Mouse (Mus musculus) gastrocnemius, adult 18-20 months (tissue): Measurements from ENCODE around the gene Ssxa1. TPM values are rescaled to one million over a fixed set of nuclear protein-coding genes. Genes with fewer than 3 reads are reported as not detected.
A peak's percentile ranks its signal among the peaks of the same experiment; 100 is the strongest.
"Not testable (repeated sequence)": the region's sequence is repeated elsewhere in the genome, so short reads cannot be mapped to it uniquely, and the experiment has no call there.

ENCODE experiments used
- DNase-seq: peaks from one replicate; pipeline ENCODE4 v3.0.0; 2021; ENCODE audit warnings: low spot score
- long read RNA-seq, 2 experiments: library from polyadenylated mRNA; stranded (forward); transcript quantifications; one replicate each; pipeline ENCODE4 v2.0.0; 2021
- total RNA-seq, 2 experiments: library from RNA; stranded (reverse); gene quantifications; 2 replicates each; pipeline ENCODE4 v1.2.3; 2021

The Ssxa1 gene
- total RNA-seq, result not detected
- long read RNA-seq, experiment 1, result 0 reads
- long read RNA-seq, experiment 2, result 0 reads

GRCm38 (mm10) chrX:21115520-21115919 is at the start of gene Ssxa1:
Gene Ssxa1 (plus strand): TSS chrX:21115820.
- DNase-seq, result no peak

- DNase-seq, result no peak
Measured at GRCm38 (mm10) chrX:21068106-21068505, 47.5 kb upstream of the Ssxa1 start, which contains the start of gene Spaca5. Gene Spaca5 (plus strand): TSS chrX:21068406.

- no peak for DNase-seq
Measured at GRCm38 (mm10) chrX:21088645-21088982, 27.0 kb upstream of the Ssxa1 start.

- peak; percentile 47 for DNase-seq
Measured at GRCm38 (mm10) chrX:21088983-21089866, 26.4 kb upstream of the Ssxa1 start, which contains the start of gene Zfp300. Gene Zfp300 (minus strand): TSS chrX:21089527.

- no peak for DNase-seq
Measured at GRCm38 (mm10) chrX:21089867-21090239, 25.8 kb upstream of the Ssxa1 start.

GRCm38 (mm10) chrX:21146675-21147074 is 31.1 kb downstream of the Ssxa1 start:
- DNase-seq, result not testable (repeated sequence)

Other genes with a start within 250 kb of the Ssxa1 start
- gene Timp1, start 245.7 kb upstream of the Ssxa1 start, total RNA-seq, result 1 to 10 TPM in 1 of 2 experiments, under 1 TPM in 1; 0.62 to 1.7 TPM
- under 1 TPM; 0.07 TPM for gene Syn1, start 194.8 kb upstream of the Ssxa1 start, total RNA-seq
- 1 to 10 TPM; 3.0 to 3.7 TPM for gene Cfp, start 184.3 kb upstream of the Ssxa1 start, total RNA-seq
- gene Elk1, start 165.2 kb upstream of the Ssxa1 start, total RNA-seq, result 1 to 10 TPM; 5.7 to 6.1 TPM
- gene Uxt, start 153.8 kb upstream of the Ssxa1 start, total RNA-seq, result 10 to 100 TPM; 34.9 to 35.0 TPM
- gene Zfp182, start 53.5 kb upstream of the Ssxa1 start, total RNA-seq, result 1 to 10 TPM; 1.3 to 1.6 TPM
- gene Spaca5, start 47.4 kb upstream of the Ssxa1 start, total RNA-seq, result not detected
- under 1 TPM; 0.16 to 0.17 TPM for gene Zfp300, start 26.3 kb upstream of the Ssxa1 start, total RNA-seq
- not detected for gene Gm21876, start 59.8 kb downstream of the Ssxa1 start, total RNA-seq